Mouse (Mus musculus) C2C12 (cell line): ENCODE measurements at regions not wholly inside any gene's neighbourhood (a gene's known extent, or its start where the extent isn't known, plus 50 kb on each side); places are given as distances from the start of the nearest gene placed in this dataset.

Experiments
- H3K27me3 ChIP-seq: one replicate; pipeline ENCODE4 v1.6.1; 2011; ENCODE audit not compliant: control insufficient read depth, insufficient read depth, insufficient read length
- H3K36me3 ChIP-seq: one replicate; pipeline ENCODE4 v1.6.1; 2011; ENCODE audit not compliant: control insufficient read depth, insufficient read depth
- H3K4me3 ChIP-seq: one replicate; pipeline ENCODE4 v1.5.1; 2011; ENCODE audit warnings: mild to moderate bottlenecking, control low read depth; ENCODE audit not compliant: poor library complexity, insufficient read depth, severe bottlenecking
- H3K79me2 ChIP-seq: one replicate; pipeline ENCODE4 v1.6.1; 2011; ENCODE audit not compliant: control insufficient read depth, insufficient read depth
- H3K79me3 ChIP-seq: one replicate; pipeline ENCODE4 v1.6.1; 2011; ENCODE audit warnings: low read depth, control low read depth
- H3ac ChIP-seq: one replicate; pipeline ENCODE3; 2011; ENCODE audit warnings: low read depth; ENCODE audit not compliant: control insufficient read depth, insufficient read length
- CEBPB ChIP-seq: IDR thresholded peaks from one replicate; pipeline ENCODE4 v1.6.1; 2011; ENCODE audit warnings: low read depth, mild to moderate bottlenecking, control low read depth, moderate library complexity
- CTCF ChIP-seq: IDR thresholded peaks from one replicate; pipeline ENCODE4 v1.5.1; 2011; ENCODE audit not compliant: control insufficient read depth, insufficient read depth, insufficient read length
- FOSL1 ChIP-seq: IDR thresholded peaks from one replicate; pipeline ENCODE4 v1.8.0; 2011; ENCODE audit warnings: mild to moderate bottlenecking, low read length; ENCODE audit not compliant: poor library complexity, insufficient read depth, severe bottlenecking
- MAX ChIP-seq: IDR thresholded peaks from one replicate; pipeline ENCODE4 v1.6.1; 2011; ENCODE audit warnings: mild to moderate bottlenecking, control low read depth
- MYOD1 ChIP-seq: IDR thresholded peaks from one replicate; pipeline ENCODE4 v1.6.1; 2011; ENCODE audit warnings: low read depth; ENCODE audit not compliant: control insufficient read depth, insufficient read length
- MYOG ChIP-seq: IDR thresholded peaks from one replicate; pipeline ENCODE4 v1.6.1; 2011; ENCODE audit not compliant: control insufficient read depth, insufficient read length; ENCODE audit errors: extremely low read depth
- USF1 ChIP-seq: IDR thresholded peaks from one replicate; pipeline ENCODE4 v1.6.1; 2011; ENCODE audit warnings: low read depth, mild to moderate bottlenecking, control low read depth, moderate library complexity

DNA sequence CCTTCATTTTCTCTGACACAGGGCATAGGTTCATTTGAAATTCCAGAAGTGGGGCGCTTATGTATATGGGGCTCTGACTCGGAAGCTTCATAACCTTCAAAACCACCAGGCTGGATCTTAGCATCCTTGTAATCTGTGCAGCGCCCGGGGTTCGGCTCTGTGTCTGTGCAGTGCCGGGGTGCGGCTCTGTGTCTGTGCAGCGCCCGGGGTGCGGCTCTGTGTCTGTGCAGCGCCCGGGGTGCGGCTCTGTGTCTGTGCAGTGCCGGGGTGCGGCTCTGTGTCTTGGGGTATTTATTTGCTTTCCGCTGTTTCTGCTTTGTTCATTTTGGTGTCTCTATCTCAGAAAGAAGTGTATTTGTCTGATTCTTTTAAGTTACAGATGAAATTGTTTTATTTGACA is 77.7 kb downstream of the Aldh8a1 start:
- Histone ChIP-seq H3ac (no peak overlapping the region), H3K4me3 (no peak overlapping the region), H3K27me3 (no peaks in the 10 kb centered on the region), H3K36me3 (no peaks in the 10 kb centered on the region), H3K79me2 (no peaks in the 10 kb centered on the region), H3K79me3 (no peaks in the 10 kb centered on the region)
- TF ChIP-seq CTCF: no peak
- TF ChIP-seq MAX: no peak
- no peak for TF ChIP-seq CEBPB
- TF ChIP-seq FOSL1: no peak
- TF ChIP-seq USF1: no peak
- TF ChIP-seq MYOG: no peak
- TF ChIP-seq MYOD1: no peak

DNA sequence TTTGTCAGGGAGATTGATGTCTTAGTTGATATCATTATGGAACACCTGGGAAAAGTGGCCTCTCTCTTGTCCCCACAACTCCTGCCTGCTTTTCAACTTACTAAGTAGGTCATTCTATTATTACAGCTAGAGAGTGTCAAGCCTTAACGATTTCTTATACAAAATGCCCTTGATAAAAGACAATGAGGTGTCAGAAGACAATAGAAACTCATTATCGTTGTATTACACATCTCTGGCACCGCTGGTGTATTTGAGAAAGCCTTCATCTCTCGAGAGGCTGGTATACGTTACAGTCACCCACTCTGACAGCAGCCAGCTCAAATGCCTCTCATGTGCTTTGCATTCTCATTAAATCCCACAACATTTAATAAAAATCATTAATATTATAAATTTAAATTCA is 78.8 kb downstream of the Aldh8a1 start:
- H3K36me3 ChIP-seq: no peaks in the 10 kb centered on the region
- H3K79me3 ChIP-seq: no peaks in the 10 kb centered on the region
- H3ac ChIP-seq: no peak overlapping the region
- H3K4me3 ChIP-seq: no peak overlapping the region
- no peaks in the 10 kb centered on the region for H3K79me2 ChIP-seq
- no peak for TF ChIP-seq CTCF
- TF ChIP-seq CEBPB: no peak
- TF ChIP-seq MAX: no peak
- no peak for TF ChIP-seq MYOG
- no peak for TF ChIP-seq MYOD1
- no peak for TF ChIP-seq USF1
- no peak for TF ChIP-seq FOSL1
- H3K27me3 ChIP-seq: no peaks in the 10 kb centered on the region

DNA sequence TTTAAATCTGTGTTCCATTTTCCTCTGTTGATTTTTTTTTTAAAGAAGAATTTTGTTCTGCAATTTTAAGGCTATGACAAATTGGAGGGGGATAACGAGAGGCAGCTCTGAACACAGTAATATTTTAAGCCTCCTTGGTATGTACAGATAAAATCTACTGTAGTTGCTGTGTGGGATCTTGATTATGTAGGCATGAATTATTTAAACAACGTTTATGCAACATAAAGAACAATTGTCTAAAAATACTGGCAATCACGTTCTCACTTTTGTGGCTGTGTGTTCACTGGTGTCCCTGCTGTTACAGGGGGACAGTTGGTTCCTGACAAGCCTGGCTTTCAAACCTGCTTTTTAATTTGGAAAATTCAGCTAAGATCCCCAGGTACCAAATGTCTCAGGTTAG is 79.3 kb downstream of the Aldh8a1 start:
- H3K27me3 ChIP-seq: no peaks in the 10 kb centered on the region
- no peaks in the 10 kb centered on the region for H3K79me2 ChIP-seq
- H3K4me3 ChIP-seq: no peak overlapping the region
- no peaks in the 10 kb centered on the region for H3K36me3 ChIP-seq
- TF ChIP-seq MYOG (no peak), CEBPB (no peak), MYOD1 (no peak), CTCF (no peak), MAX (no peak), USF1 (no peak)
- no peak overlapping the region for H3ac ChIP-seq
- no peaks in the 10 kb centered on the region for H3K79me3 ChIP-seq

- Histone ChIP-seq H3K27me3 (no peaks in the 10 kb centered on the region), H3K79me2 (no peaks in the 10 kb centered on the region), H3ac (no peak overlapping the region), H3K4me3 (no peak overlapping the region), H3K36me3 (no peaks in the 10 kb centered on the region), H3K79me3 (no peaks in the 10 kb centered on the region)
- TF ChIP-seq MYOD1 (no peak), FOSL1 (no peak), MAX (no peak), CTCF (no peak), MYOG (no peak)
These were observed 79.9 kb downstream of the Aldh8a1 start for GRCm38 (mm10) chr10:21456991-21457390.

- Histone ChIP-seq H3K79me3 (no peaks in the 10 kb centered on the region), H3ac (no peak overlapping the region), H3K4me3 (no peak overlapping the region), H3K27me3 (no peaks in the 10 kb centered on the region), H3K79me2 (no peaks in the 10 kb centered on the region), H3K36me3 (no peaks in the 10 kb centered on the region)
- TF ChIP-seq MAX (no peak), MYOG (no peak), CTCF (no peak), FOSL1 (no peak), CEBPB (no peak), USF1 (no peak), MYOD1 (no peak)
These were observed 81.5 kb downstream of the Aldh8a1 start for GRCm38 (mm10) chr10:21458608-21459007.

GRCm38 (mm10) chr10:21460062-21460461 is 83.0 kb downstream of the Aldh8a1 start:
- TF ChIP-seq USF1 (no peak), MAX (no peak), MYOD1 (no peak), MYOG (no peak), FOSL1 (no peak), CEBPB (no peak), CTCF (no peak)
- Histone ChIP-seq H3ac (no peak overlapping the region), H3K79me3 (no peaks in the 10 kb centered on the region), H3K79me2 (no peaks in the 10 kb centered on the region), H3K27me3 (no peaks in the 10 kb centered on the region), H3K36me3 (no peaks in the 10 kb centered on the region), H3K4me3 (no peak overlapping the region)
